Mouse (Mus musculus) stomach, embryonic 16.5 days (tissue): Measurements from ENCODE around the gene Smim15. TPM values are rescaled to one million over a fixed set of nuclear protein-coding genes. Genes with fewer than 3 reads are reported as not detected.

Experiments
- ATAC-seq: fragments of 200-750 bp; cut with Nextera tagmentation; 2 replicates; pipeline ENCODE4 v1.8.0; 2017; ENCODE audit warnings: moderate number of reproducible peaks, moderate TSS enrichment; ENCODE audit not compliant: insufficient read depth, low FRiP score
- H3K27ac ChIP-seq: fragments of 300-500 bp; sonication (generic); 2 replicates; pipeline ENCODE4 v1.5.1; 2014; ENCODE audit warnings: low read length
- H3K27me3 ChIP-seq: fragments of 300-500 bp; sonication (generic); 2 replicates; pipeline ENCODE4 v1.6.1; 2014; ENCODE audit warnings: low read length, control low read depth, mixed read lengths; ENCODE audit not compliant: control insufficient read depth, insufficient read depth
- H3K36me3 ChIP-seq: fragments of 300-500 bp; sonication (generic); 2 replicates; pipeline ENCODE4 v1.6.1; 2014; ENCODE audit warnings: low read length; ENCODE audit not compliant: control insufficient read depth, insufficient read depth
- H3K4me1 ChIP-seq: fragments of 300-500 bp; sonication (generic); 2 replicates; pipeline ENCODE4 v1.6.1; 2014; ENCODE audit warnings: low read length, control low read depth, mixed read lengths; ENCODE audit not compliant: control insufficient read depth, insufficient read depth
- H3K4me2 ChIP-seq: fragments of 300-500 bp; sonication (generic); 2 replicates; pipeline ENCODE4 v1.6.1; 2014; ENCODE audit warnings: low read depth, low read length, mixed read lengths
- H3K4me3 ChIP-seq: fragments of 300-500 bp; sonication (generic); replicated peaks from 2 replicates; pipeline ENCODE4 v1.5.1; 2014; ENCODE audit warnings: mild to moderate bottlenecking, low read length
- H3K9ac ChIP-seq: fragments of 300-500 bp; sonication (generic); 2 replicates; pipeline ENCODE4 v1.6.1; 2014; ENCODE audit warnings: low read length
- H3K9me3 ChIP-seq: fragments of 300-500 bp; sonication (generic); replicated peaks from 2 replicates; pipeline ENCODE4 v1.6.1; 2016; ENCODE audit warnings: low read length, control low read depth; ENCODE audit not compliant: control insufficient read depth
- whole genome bisulfite sequencing: fragments of 180-500 bp; shearing (Covaris S2); extraction: QIAGEN DNeasy Blood & Tissue Kit; methylation state at CpG from one replicate; pipeline ENCODE4 v1.1.7; 2014; 5-methylcytosine and 5-hydroxymethylcytosine counted together
- polyA plus RNA-seq: library from polyadenylated mRNA; unstranded; fragments of >200 nt; fragmentation: Nextera tagmentation; extraction: Ambion mirVana; gene quantifications from 2 replicates; pipeline ENCODE4 v1.2.1, GENCODE M21; 2015

Smim15 gene
- polyA plus RNA-seq, 1 experiment from 2014 or later: 64.4 TPM

- ATAC-seq: no peak
- WGBS: 92% methylated on average over 4 of the region's 4 CpGs
- Histone ChIP-seq H3K27me3 (no peaks in the 10 kb centered on the region), H3K27ac (no peak overlapping the region), H3K4me2 (no peak overlapping the region), H3K4me1 (no peaks in the 10 kb centered on the region), H3K4me3 (no peak overlapping the region), H3K9me3 (no peaks in the 10 kb centered on the region; the same call in 1 of the 2 replicates), H3K9ac (no peak overlapping the region), H3K36me3 (no peaks in the 10 kb centered on the region)
Observed at GRCm38 (mm10) chr13:108032789-108033188, 11.5 kb upstream of the Smim15 start.

DNA sequence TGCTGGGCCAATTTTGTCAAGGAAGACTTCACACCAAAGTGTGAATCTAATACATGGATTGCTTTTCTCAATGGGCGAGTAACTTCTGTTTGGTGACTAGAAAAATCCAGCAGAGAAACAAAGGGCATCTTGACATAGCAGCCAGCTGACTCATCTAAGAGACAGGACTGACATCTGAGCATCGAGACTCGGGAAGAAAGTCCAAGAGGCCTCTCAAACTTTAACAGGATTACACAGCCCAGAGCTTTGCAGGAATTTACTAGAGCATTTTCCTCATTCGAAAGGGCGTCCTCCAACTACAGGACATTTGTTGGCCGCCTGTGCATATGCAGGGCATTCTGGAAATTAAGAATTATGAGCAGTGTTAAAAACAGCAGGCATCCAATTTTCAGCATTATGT is 4.9 kb upstream of the Smim15 start:
- Histone ChIP-seq H3K4me2 (no peak overlapping the region), H3K27me3 (no peaks in the 10 kb centered on the region), H3K4me1 (peaks cover 15% of the 10 kb centered on the region; the same call in 1 of the 2 replicates), H3K36me3 (no peaks in the 10 kb centered on the region), H3K27ac (no peak overlapping the region), H3K9ac (no peak overlapping the region), H3K4me3 (no peak overlapping the region), H3K9me3 (no peaks in the 10 kb centered on the region)
- ATAC-seq: no peak
- 69% methylated on average over 6 of the region's 6 CpGs for WGBS

- no peak overlapping the region for H3K4me2 ChIP-seq
- no peaks in the 10 kb centered on the region for H3K36me3 ChIP-seq
- no peaks in the 10 kb centered on the region for H3K9me3 ChIP-seq
- H3K27ac ChIP-seq: no peak overlapping the region
- H3K9ac ChIP-seq: no peak overlapping the region
- 54% methylated on average over 9 of the region's 9 CpGs for WGBS
- no peak overlapping the region for H3K4me3 ChIP-seq
- H3K4me1 ChIP-seq: peaks cover 15% of the 10 kb centered on the region; the same call in 1 of the 2 replicates
- no peak for ATAC-seq
- no peaks in the 10 kb centered on the region for H3K27me3 ChIP-seq
Observed at GRCm38 (mm10) chr13:108039902-108040301, 4.3 kb upstream of the Smim15 start.

DNA sequence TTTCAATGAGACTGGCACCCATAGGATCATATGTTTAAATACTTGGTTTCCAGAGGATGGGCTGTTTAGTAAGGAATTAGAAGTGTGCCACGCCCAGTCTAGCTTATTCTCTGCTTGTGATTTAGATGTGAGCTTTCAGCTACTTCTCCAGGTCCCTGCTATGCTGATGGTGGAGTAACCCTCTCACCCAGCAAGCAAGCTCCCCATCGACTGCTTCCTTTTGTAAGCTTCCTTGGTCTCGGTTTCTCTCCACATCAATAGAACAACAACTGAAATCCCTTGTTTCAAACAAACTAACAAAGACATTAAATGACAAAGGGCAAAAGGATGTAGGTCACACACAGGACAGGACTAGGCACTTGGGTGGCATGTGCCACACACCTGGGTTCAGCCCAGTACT is 3.8 kb upstream of the Smim15 start:
- no peak for ATAC-seq
- 74% methylated on average over 3 of the region's 3 CpGs for WGBS
- H3K4me3 ChIP-seq: no peak overlapping the region
- H3K4me1 ChIP-seq: peaks cover 15% of the 10 kb centered on the region; the same call in 1 of the 2 replicates
- no peak overlapping the region for H3K9ac ChIP-seq
- no peak overlapping the region for H3K27ac ChIP-seq
- no peaks in the 10 kb centered on the region for H3K27me3 ChIP-seq
- no peaks in the 10 kb centered on the region for H3K9me3 ChIP-seq
- no peak overlapping the region for H3K4me2 ChIP-seq
- no peaks in the 10 kb centered on the region for H3K36me3 ChIP-seq

GRCm38 (mm10) chr13:108041358-108041757 is 2.9 kb upstream of the Smim15 start:
- H3K27ac ChIP-seq: no peak overlapping the region
- H3K4me3 ChIP-seq: no peak overlapping the region
- H3K27me3 ChIP-seq: no peaks in the 10 kb centered on the region
- no peak overlapping the region for H3K4me2 ChIP-seq
- peaks cover 23% of the 10 kb centered on the region for H3K4me1 ChIP-seq
- peak; percentile 54; the same call in 1 of the 2 replicates for ATAC-seq
- H3K9ac ChIP-seq: no peak overlapping the region
- WGBS: 1% methylated on average over 7 of the region's 7 CpGs
- H3K9me3 ChIP-seq: no peaks in the 10 kb centered on the region
- 0 out of 2 replicates have a peak, but pooled peaks cover 3% of the 10 kb centered on the region for H3K36me3 ChIP-seq

DNA sequence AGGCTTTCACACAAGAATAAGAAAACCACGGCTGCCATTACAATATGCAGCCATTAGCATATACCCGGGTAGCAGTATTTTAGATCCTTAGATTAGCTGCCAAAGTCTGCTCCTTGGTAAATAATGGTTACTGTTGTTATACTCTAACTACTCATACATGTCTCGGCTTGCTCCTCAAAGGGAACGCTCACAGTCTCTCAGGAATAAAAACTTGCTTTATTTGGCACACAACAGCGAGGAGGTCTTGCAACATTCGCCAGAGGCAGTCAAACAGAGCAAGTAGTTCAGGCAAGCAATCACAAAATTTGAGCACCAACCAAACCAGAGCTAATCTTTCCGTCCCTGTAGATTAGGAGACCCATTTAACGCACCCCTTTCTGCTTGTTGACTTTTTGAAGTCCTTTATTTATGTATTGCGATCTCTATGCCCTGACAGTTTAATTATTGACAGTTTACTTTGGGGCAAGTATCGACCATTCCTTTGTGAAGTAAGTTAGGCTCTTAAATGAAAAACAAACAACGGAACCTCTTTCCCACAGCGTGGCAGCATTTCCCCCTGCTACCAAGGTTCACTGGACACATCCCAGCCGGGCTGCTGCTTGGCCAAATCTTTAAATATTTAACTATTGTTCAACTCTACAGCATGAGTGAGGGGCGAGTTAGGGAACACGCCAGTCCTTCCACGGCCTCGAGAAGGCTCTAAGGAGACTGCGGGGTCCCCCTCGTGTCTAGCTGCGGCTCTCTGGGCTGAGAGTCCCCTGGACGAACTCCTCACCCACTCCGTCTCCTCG is 620 bp upstream of the Smim15 start:
- 1% methylated on average over 23 of the region's 23 CpGs for WGBS
- H3K4me3 ChIP-seq: peak overlapping the region; percentile 95
- H3K9me3 ChIP-seq: no peaks in the 10 kb centered on the region
- H3K27me3 ChIP-seq: no peaks in the 10 kb centered on the region
- H3K27ac ChIP-seq: peak overlapping the region; percentile 99
- peak overlapping the region; percentile 98 for H3K9ac ChIP-seq
- H3K4me1 ChIP-seq: peaks cover 23% of the 10 kb centered on the region
- ATAC-seq: peak; percentile 57
- H3K4me2 ChIP-seq: peak overlapping the region; percentile 61
- peaks cover 3% of the 10 kb centered on the region; the same call in 1 of the 2 replicates for H3K36me3 ChIP-seq

GRCm38 (mm10) chr13:108045646-108046045 is 1.4 kb downstream of the Smim15 start:
- H3K9me3 ChIP-seq: no peaks in the 10 kb centered on the region
- peak overlapping the region; percentile 21 for H3K4me3 ChIP-seq
- H3K4me2 ChIP-seq: peak overlapping the region; percentile 43
- WGBS: 58% methylated on average over 3 of the region's 3 CpGs
- no peaks in the 10 kb centered on the region for H3K27me3 ChIP-seq
- H3K9ac ChIP-seq: 0 out of 2 replicates have a peak overlapping the region, but pooled peaks have one; percentile 54
- H3K4me1 ChIP-seq: peaks cover 23% of the 10 kb centered on the region
- no peak for ATAC-seq
- peaks cover 3% of the 10 kb centered on the region; the same call in 1 of the 2 replicates for H3K36me3 ChIP-seq
- peak overlapping the region; percentile 69 for H3K27ac ChIP-seq

DNA sequence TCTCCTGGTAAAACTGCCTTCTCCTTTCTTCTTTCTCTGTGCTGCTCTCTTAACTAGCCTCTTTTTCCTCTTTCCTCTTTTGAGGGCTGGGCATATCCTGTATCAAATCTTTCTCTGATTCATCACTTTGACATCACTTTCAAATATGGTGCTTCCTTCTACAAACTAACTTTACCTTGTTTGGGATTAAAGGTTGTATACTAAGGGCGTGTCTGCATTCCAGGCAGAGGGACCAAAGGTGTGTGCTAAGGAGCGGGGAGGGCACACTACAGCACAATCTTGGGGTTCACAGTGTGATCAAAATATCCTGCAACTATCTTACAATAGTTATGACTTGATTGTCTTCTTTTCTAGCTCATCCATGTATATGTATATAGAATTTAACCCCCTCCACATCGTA is 1.8 kb downstream of the Smim15 start:
- Histone ChIP-seq H3K9me3 (no peaks in the 10 kb centered on the region), H3K27ac (peak overlapping the region; percentile 69), H3K27me3 (no peaks in the 10 kb centered on the region), H3K4me1 (peaks cover 23% of the 10 kb centered on the region), H3K4me3 (peak overlapping the region; percentile 21), H3K9ac (no peak overlapping the region), H3K36me3 (peaks cover 3% of the 10 kb centered on the region; the same call in 1 of the 2 replicates), H3K4me2 (peak overlapping the region; percentile 43)
- 71% methylated on average over 3 of the region's 3 CpGs for WGBS
- no peak for ATAC-seq

DNA sequence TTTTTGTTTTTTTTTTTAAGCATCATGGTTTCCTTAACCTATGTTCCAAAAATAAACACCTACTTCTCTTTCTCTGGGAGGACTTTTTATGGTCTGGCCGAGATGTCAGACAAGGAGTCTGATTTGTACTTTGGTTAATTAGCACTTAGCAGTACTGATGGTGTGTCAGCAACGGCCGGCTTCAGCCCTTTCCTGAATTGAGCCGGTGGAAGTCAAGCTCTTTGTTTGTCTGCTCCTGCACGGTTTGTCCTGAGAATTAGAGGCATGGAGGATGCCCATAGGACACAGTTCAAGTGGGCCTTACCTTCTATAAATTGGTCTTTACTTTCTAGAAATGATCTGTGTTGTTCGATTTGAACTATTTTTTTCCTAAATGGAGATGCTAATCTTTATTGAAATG is 2.6 kb downstream of the Smim15 start:
- no peaks in the 10 kb centered on the region for H3K9me3 ChIP-seq
- H3K27ac ChIP-seq: no peak overlapping the region
- peaks cover 20% of the 10 kb centered on the region for H3K4me1 ChIP-seq
- peaks cover 3% of the 10 kb centered on the region; the same call in 1 of the 2 replicates for H3K36me3 ChIP-seq
- H3K4me2 ChIP-seq: no peak overlapping the region
- H3K4me3 ChIP-seq: no peak overlapping the region
- no peaks in the 10 kb centered on the region for H3K27me3 ChIP-seq
- 67% methylated on average over 6 of the region's 6 CpGs for WGBS
- no peak for ATAC-seq
- H3K9ac ChIP-seq: no peak overlapping the region
